Mouse (Mus musculus): ENCODE measurements around the gene Sec14l1. TPM values are rescaled to one million over a fixed set of nuclear protein-coding genes. Genes with fewer than 3 reads are reported as not detected.
A peak's percentile ranks its signal among the peaks of the same experiment; 100 is the strongest.

Gene Sec14l1
- polyA plus RNA-seq, 1 experiment, result 30.1 TPM

DNA sequence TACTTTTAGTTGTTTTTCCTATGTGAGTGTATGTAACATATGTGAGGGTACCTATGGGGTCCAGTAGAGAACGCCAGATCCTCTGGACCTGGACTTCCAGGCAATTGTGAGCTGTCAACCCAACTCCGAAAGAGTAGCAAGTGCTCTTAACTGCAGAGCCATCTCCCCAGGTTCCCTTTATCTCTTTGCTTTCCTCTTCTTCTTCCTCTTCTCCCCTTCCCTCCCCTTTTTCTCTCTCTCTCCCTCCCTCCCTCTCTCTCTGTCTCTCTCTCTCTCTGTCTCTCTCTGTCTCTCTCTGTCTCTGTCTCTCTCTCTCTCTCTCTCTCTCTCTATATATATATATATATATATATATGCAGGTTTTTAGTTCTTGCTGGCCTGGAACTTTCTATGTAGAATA, 7.1 kb upstream of the Sec14l1 start:
- TF ChIP-seq CTCF (IDR thresholded peaks at IDR 0.05; ENCODE audit: extremely low read depth, insufficient read depth, insufficient read length, insufficient replicate concordance), result no peak
- no peak for TF ChIP-seq POLR2A (IDR thresholded peaks at IDR 0.05; ENCODE audit: low read depth, low read length)
- Histone ChIP-seq H3K36me3 (ENCODE audit: control insufficient read depth, insufficient read depth, low read length) (no peaks in the 10 kb centered on the region), H3K27ac (ENCODE audit: insufficient read depth, low read length) (no peak overlapping the region), H3K4me1 (ENCODE audit: control insufficient read depth, insufficient read depth, insufficient read length) (peaks cover 9% of the 10 kb centered on the region; the same call in 1 of the 2 replicates), H3K4me3 (ENCODE audit: extremely low read depth, insufficient read depth, insufficient read length) (no peak overlapping the region), H3K27me3 (ENCODE audit: control insufficient read depth, insufficient read depth, low read length) (no peaks in the 10 kb centered on the region)
- 83% methylated on average over 2 of the region's 2 CpGs for WGBS
- no peak for DNase-seq (ENCODE audit: low read depth in 1 of 2, low spot score in 2 of 2)

DNA sequence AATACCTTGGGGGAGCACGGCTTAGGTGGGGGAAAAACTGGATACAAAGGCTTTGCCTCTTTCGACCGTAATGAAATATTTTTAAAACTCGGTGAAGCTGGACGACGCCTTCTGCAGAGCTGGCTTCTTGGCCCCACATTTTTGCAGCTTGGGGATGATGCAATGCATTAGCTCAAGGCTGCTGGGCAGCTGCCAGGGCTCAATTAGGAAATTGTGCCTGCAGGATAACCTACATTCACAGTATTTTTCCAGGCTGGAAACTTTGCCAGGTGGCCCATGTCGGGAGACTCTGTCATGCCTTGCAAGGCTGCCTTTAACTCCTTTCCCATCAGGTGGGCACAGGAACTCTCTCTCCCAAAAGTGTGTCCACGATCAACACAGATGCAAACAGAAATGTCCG, 6.4 kb upstream of the Sec14l1 start:
- DNase-seq (ENCODE audit: low read depth in 1 of 2, low spot score in 2 of 2), result no peak
- 82% methylated on average over 9 of the region's 9 CpGs for WGBS
- H3K27ac ChIP-seq (ENCODE audit: insufficient read depth, low read length), result no peak overlapping the region
- H3K27me3 ChIP-seq (ENCODE audit: control insufficient read depth, insufficient read depth, low read length), result no peaks in the 10 kb centered on the region
- H3K4me1 ChIP-seq (ENCODE audit: control insufficient read depth, insufficient read depth, insufficient read length), result peaks cover 9% of the 10 kb centered on the region; the same call in 1 of the 2 replicates
- no peak for TF ChIP-seq POLR2A (IDR thresholded peaks at IDR 0.05; ENCODE audit: low read depth, low read length)
- TF ChIP-seq CTCF (IDR thresholded peaks at IDR 0.05; ENCODE audit: extremely low read depth, insufficient read depth, insufficient read length, insufficient replicate concordance), result no peak
- H3K4me3 ChIP-seq (ENCODE audit: extremely low read depth, insufficient read depth, insufficient read length), result no peak overlapping the region
- H3K36me3 ChIP-seq (ENCODE audit: control insufficient read depth, insufficient read depth, low read length), result no peaks in the 10 kb centered on the region

DNA sequence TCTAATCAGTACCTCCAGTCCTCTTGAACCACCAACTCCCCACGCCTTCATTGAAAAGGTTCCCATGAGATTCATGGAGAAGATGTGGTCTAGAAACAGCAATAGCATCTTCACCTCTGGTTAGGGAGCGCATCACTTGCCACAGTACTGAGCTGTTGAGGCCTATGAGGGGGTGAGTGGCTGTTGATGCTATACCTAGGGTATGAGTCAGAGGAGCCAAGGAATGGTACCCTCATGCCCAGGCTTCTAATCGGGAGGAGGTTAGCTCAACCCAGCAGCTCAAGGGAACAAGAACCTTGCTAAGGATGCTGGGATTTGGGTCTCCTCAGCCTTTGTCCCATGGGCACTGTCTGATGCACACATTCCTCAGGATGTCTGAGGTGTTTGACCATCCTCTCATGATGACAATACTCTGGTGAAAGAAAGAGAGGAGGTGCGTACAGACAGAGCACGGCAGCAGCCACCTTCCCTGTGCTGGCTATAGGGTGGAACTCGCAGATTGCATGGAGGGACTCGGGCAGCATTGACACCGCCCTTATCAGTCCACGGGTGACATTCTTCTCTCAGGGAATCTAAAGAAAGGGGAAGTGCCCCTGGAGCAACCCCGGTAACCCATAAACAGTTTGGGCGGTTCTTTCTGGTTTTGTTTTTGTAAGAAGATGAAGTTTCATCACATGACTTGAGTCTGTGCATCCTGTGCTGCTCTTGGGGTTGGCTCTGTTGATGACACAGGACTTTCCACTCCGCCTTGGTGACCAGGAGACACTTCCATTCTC, 5.6 kb upstream of the Sec14l1 start:
- TF ChIP-seq POLR2A (IDR thresholded peaks at IDR 0.05; ENCODE audit: low read depth, low read length), result no peak
- TF ChIP-seq CTCF (IDR thresholded peaks at IDR 0.05; ENCODE audit: extremely low read depth, insufficient read depth, insufficient read length, insufficient replicate concordance), result no peak
- Histone ChIP-seq H3K27me3 (ENCODE audit: control insufficient read depth, insufficient read depth, low read length) (no peaks in the 10 kb centered on the region), H3K4me3 (ENCODE audit: extremely low read depth, insufficient read depth, insufficient read length) (no peak overlapping the region), H3K27ac (ENCODE audit: insufficient read depth, low read length) (peak overlapping the region; percentile 50; the same call in 1 of the 2 replicates), H3K36me3 (ENCODE audit: control insufficient read depth, insufficient read depth, low read length) (no peaks in the 10 kb centered on the region), H3K4me1 (ENCODE audit: control insufficient read depth, insufficient read depth, insufficient read length) (peaks cover 14% of the 10 kb centered on the region; the same call in 1 of the 2 replicates)
- DNase-seq (ENCODE audit: low read depth in 1 of 2, low spot score in 2 of 2), result peak in 1 of 2 experiments; percentile 66
- WGBS, result 43% methylated on average over 12 of the region's 12 CpGs

DNA sequence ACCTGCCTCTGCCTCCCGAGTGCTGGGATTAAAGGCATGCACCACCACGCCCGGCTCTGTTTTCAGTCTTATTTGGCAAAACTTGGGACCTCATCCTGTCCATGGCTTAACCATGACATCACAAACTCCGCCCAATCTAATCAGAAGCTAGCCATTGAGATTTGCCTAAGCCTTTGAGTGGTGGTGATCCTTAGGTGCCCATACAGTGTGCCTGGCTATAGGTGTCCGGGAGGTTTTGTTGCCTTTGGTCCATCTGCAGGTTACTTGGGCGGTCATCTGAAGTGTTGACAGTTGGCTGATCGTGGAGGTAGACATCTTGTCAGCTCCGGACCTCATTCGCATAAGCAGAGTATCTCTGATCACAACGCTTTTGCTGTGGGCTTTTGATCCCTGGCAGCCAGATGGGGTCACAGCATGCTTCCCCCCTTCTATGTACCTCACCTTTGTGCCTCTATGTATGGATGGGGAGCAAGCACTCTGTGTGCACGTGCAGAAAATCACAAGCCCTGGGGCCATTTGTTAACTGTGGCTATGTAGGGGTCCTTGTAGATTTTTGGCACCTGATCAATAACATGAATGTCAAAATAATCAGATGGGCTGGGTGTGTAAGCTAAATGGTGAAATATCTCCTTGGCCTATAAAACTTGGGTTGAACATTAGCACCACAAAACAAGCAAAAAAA, 2.9 kb upstream of the Sec14l1 start:
- DNase-seq (ENCODE audit: low read depth in 1 of 2, low spot score in 2 of 2), result no peak
- peaks cover 17% of the 10 kb centered on the region; the same call in 1 of the 2 replicates for H3K4me1 ChIP-seq (ENCODE audit: control insufficient read depth, insufficient read depth, insufficient read length)
- H3K27ac ChIP-seq (ENCODE audit: insufficient read depth, low read length), result no peak overlapping the region
- no peaks in the 10 kb centered on the region for H3K36me3 ChIP-seq (ENCODE audit: control insufficient read depth, insufficient read depth, low read length)
- no peak overlapping the region for H3K4me3 ChIP-seq (ENCODE audit: extremely low read depth, insufficient read depth, insufficient read length)
- WGBS, result 90% methylated on average over 11 of the region's 11 CpGs
- TF ChIP-seq CTCF (IDR thresholded peaks at IDR 0.05; ENCODE audit: extremely low read depth, insufficient read depth, insufficient read length, insufficient replicate concordance) (no peak), POLR2A (IDR thresholded peaks at IDR 0.05; ENCODE audit: low read depth, low read length) (no peak)
- H3K27me3 ChIP-seq (ENCODE audit: control insufficient read depth, insufficient read depth, low read length), result no peaks in the 10 kb centered on the region

DNA sequence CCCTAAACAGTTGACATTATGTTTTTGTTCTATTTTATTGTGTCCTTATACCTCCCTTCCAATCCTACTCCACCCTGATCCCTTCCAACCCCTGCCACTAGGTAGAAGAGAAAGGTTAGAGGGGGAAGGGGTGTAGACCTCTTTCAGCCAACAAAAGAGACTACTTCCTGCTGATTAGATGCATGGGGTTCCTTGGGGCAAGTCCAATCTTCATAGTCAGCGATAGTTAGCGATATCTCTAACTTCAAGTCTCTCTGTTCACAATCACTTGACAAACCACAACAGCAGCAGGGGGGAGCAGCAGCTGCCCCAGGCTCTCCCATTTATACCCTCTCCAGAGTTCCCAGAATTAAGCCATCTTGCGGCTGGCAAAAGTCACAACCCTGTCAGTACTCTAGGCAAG, 2.3 kb upstream of the Sec14l1 start:
- WGBS, result 84% methylated on average over 3 of the region's 3 CpGs
- Histone ChIP-seq H3K4me1 (ENCODE audit: control insufficient read depth, insufficient read depth, insufficient read length) (peaks cover 17% of the 10 kb centered on the region; the same call in 1 of the 2 replicates), H3K4me3 (ENCODE audit: extremely low read depth, insufficient read depth, insufficient read length) (no peak overlapping the region), H3K36me3 (ENCODE audit: control insufficient read depth, insufficient read depth, low read length) (no peaks in the 10 kb centered on the region), H3K27me3 (ENCODE audit: control insufficient read depth, insufficient read depth, low read length) (no peaks in the 10 kb centered on the region), H3K27ac (ENCODE audit: insufficient read depth, low read length) (no peak overlapping the region)
- no peak for DNase-seq (ENCODE audit: low read depth in 1 of 2, low spot score in 2 of 2)
- TF ChIP-seq CTCF (IDR thresholded peaks at IDR 0.05; ENCODE audit: extremely low read depth, insufficient read depth, insufficient read length, insufficient replicate concordance), result no peak
- TF ChIP-seq POLR2A (IDR thresholded peaks at IDR 0.05; ENCODE audit: low read depth, low read length), result no peak

DNA sequence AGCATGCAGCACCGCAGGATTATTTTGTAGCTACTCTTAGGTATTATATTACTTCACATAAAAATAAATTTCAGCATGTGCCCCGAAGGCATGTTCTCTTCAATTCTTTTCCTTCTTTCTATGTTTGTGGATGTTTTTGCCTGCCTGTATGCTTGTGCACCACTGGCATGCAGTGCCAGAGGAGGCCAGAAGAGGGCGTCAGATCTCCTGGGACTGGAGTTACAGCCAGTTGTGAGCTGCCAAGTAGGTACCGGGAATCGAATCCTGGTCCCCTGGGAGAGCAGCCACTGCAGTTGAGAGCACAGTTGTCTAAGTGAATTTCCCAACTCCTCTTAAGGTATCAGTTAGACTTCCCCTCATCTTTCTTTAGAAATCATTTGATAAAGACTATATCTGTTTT, 1.6 kb upstream of the Sec14l1 start:
- H3K4me3 ChIP-seq (ENCODE audit: extremely low read depth, insufficient read depth, insufficient read length), result no peak overlapping the region
- 89% methylated on average over 5 of the region's 5 CpGs for WGBS
- DNase-seq (ENCODE audit: low read depth in 1 of 2, low spot score in 2 of 2), result no peak
- H3K36me3 ChIP-seq (ENCODE audit: control insufficient read depth, insufficient read depth, low read length), result peaks cover 3% of the 10 kb centered on the region; the same call in 1 of the 2 replicates
- H3K27ac ChIP-seq (ENCODE audit: insufficient read depth, low read length), result no peak overlapping the region
- H3K4me1 ChIP-seq (ENCODE audit: control insufficient read depth, insufficient read depth, insufficient read length), result peaks cover 17% of the 10 kb centered on the region; the same call in 1 of the 2 replicates
- no peak for TF ChIP-seq POLR2A (IDR thresholded peaks at IDR 0.05; ENCODE audit: low read depth, low read length)
- TF ChIP-seq CTCF (IDR thresholded peaks at IDR 0.05; ENCODE audit: extremely low read depth, insufficient read depth, insufficient read length, insufficient replicate concordance), result peak; percentile 16; the same call in 1 of the 2 replicates
- H3K27me3 ChIP-seq (ENCODE audit: control insufficient read depth, insufficient read depth, low read length), result no peaks in the 10 kb centered on the region

Data from spleen, adult 2 months (tissue).